Mouse (Mus musculus) E14TG2a.4 (cell line): ENCODE data around the gene Ubl4b.

Experiments used
- CTCF ChIP-seq: conservative IDR thresholded peaks from 2 replicates; pipeline ENCODE4 v1.5.1; 2014; ENCODE audit warnings: low read length
- NANOG ChIP-seq: IDR thresholded peaks from 2 replicates; pipeline ENCODE4 v1.6.1; 2014; ENCODE audit warnings: borderline replicate concordance, low read length, mixed read lengths

DNA sequence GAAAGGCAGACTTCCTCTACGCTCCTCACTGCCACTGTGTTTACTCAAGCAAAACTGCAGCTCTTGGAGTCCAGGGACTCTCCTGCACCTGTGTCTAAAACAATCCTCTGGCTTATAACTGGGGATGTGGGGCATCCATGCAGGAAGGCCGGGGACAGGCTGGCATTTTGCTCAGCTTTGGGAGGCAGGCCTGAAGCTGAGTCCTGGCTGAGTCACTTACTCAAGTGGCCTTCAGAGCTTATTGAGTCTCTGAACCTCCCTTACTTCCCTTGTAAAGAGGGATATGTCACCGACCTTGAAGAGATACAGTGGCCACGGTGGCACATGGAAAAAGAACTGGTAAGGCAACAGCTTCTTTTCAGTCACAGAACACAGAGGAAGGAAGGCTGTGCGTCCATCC is 24.3 kb downstream of the Ubl4b start:
- TF ChIP-seq CTCF (no peak), NANOG (no peak)
